Mouse (Mus musculus): Measurements from ENCODE around the gene Mob1b. TPM values are rescaled to one million over a fixed set of nuclear protein-coding genes. Genes with fewer than 3 reads are reported as not detected.

Gene Mob1b
- polyA plus RNA-seq (2012; rRNA removed) (11.3 and 11.6 TPM in 2 replicates), polyA plus RNA-seq (2014; fragmentation: Nextera tagmentation; extraction: Ambion mirVana) (11.6 and 12.9 TPM in 2 replicates)

- H3K27ac ChIP-seq (replicated peaks; ENCODE audit: low read depth, low read length): peak within 1 kb of the TSS; percentile 87
- H3K4me2 ChIP-seq (replicated peaks; ENCODE audit: low read depth, low read length, severe bottlenecking): peak within 1 kb of the TSS; percentile 85
- peaks cover 15% of the 10 kb centered on the region for H3K4me1 ChIP-seq (ENCODE audit: control insufficient read depth, insufficient read depth, low read length)
- peak; percentile 92 for DNase-seq (ENCODE audit: low spot score)
- ATAC-seq (ENCODE audit: low FRiP score, low read depth): peak; percentile 98
- peak within 1 kb of the TSS; percentile 91 for H3K9ac ChIP-seq (ENCODE audit: low read depth, low read length, severe bottlenecking)
- H3K27me3 ChIP-seq (ENCODE audit: control insufficient read depth, insufficient read depth, low read length): no peaks in the 10 kb centered on the region
- H3K36me3 ChIP-seq (ENCODE audit: control insufficient read depth, insufficient read depth, low read length): no peaks in the 10 kb centered on the region
- peak; percentile 70; the same call in 1 of the 2 replicates for TF ChIP-seq POLR2A (IDR thresholded peaks at IDR 0.05; ENCODE audit: borderline replicate concordance, extremely low read depth, insufficient read depth, insufficient read length)
- under 1% methylated on average over 39 of the region's 54 CpGs for WGBS
- no peaks in the 10 kb centered on the region for H3K9me3 ChIP-seq (ENCODE audit: control insufficient read depth, low read length)
- H3K4me3 ChIP-seq (replicated peaks; ENCODE audit: low read length): peak within 1 kb of the TSS; percentile 97
Observed at GRCm38 (mm10) chr5:88720116-88721002, at the start of gene Mob1b. Mob1b (plus strand) TSS chr5:88720855.

GRCm38 (mm10) chr5:88674703-88675442 is 45.8 kb upstream of the Mob1b start:
- ATAC-seq (ENCODE audit: low FRiP score, low read depth): peak; percentile 1; the same call in 1 of the 2 replicates
- no peaks in the 10 kb centered on the region for H3K9me3 ChIP-seq (ENCODE audit: control insufficient read depth, low read length)
- peak overlapping the region; percentile 93 for H3K27ac ChIP-seq (replicated peaks; ENCODE audit: low read depth, low read length)
- no peaks in the 10 kb centered on the region for H3K27me3 ChIP-seq (ENCODE audit: control insufficient read depth, insufficient read depth, low read length)
- under 1% methylated on average over 44 of the region's 47 CpGs for WGBS
- no peak for DNase-seq (ENCODE audit: low spot score)
- TF ChIP-seq POLR2A (IDR thresholded peaks at IDR 0.05; ENCODE audit: borderline replicate concordance, extremely low read depth, insufficient read depth, insufficient read length): no peak
- peak overlapping the region; percentile 95 for H3K4me3 ChIP-seq (replicated peaks; ENCODE audit: low read length)
- peak overlapping the region; percentile 99 for H3K9ac ChIP-seq (ENCODE audit: low read depth, low read length, severe bottlenecking)
- peaks cover 27% of the 10 kb centered on the region for H3K36me3 ChIP-seq (ENCODE audit: control insufficient read depth, insufficient read depth, low read length)
- H3K4me2 ChIP-seq (replicated peaks; ENCODE audit: low read depth, low read length, severe bottlenecking): peak overlapping the region; percentile 81
- H3K4me1 ChIP-seq (ENCODE audit: control insufficient read depth, insufficient read depth, low read length): peaks cover 15% of the 10 kb centered on the region

GRCm38 (mm10) chr5:88675443-88676387 is 44.9 kb upstream of the Mob1b start, which contains the start of gene Grsf1:
Grsf1 (minus strand) TSS chr5:88676171.
- Histone ChIP-seq H3K4me3 (replicated peaks; ENCODE audit: low read length) (peak within 1 kb of the TSS; percentile 95), H3K27me3 (ENCODE audit: control insufficient read depth, insufficient read depth, low read length) (no peaks in the 10 kb centered on the region), H3K9ac (ENCODE audit: low read depth, low read length, severe bottlenecking) (peak within 1 kb of the TSS; percentile 99), H3K4me2 (replicated peaks; ENCODE audit: low read depth, low read length, severe bottlenecking) (peak within 1 kb of the TSS; percentile 81), H3K9me3 (ENCODE audit: control insufficient read depth, low read length) (no peaks in the 10 kb centered on the region), H3K27ac (replicated peaks; ENCODE audit: low read depth, low read length) (peak within 1 kb of the TSS; percentile 93), H3K4me1 (ENCODE audit: control insufficient read depth, insufficient read depth, low read length) (peaks cover 15% of the 10 kb centered on the region), H3K36me3 (ENCODE audit: control insufficient read depth, insufficient read depth, low read length) (peaks cover 19% of the 10 kb centered on the region)
- ATAC-seq (ENCODE audit: low FRiP score, low read depth): peak; percentile 89
- TF ChIP-seq POLR2A (IDR thresholded peaks at IDR 0.05; ENCODE audit: borderline replicate concordance, extremely low read depth, insufficient read depth, insufficient read length): peak; percentile 73
- peak; percentile 88 for DNase-seq (ENCODE audit: low spot score)
- 5% methylated on average over 43 of the region's 127 CpGs for WGBS

- DNase-seq (ENCODE audit: low spot score): no peak
- no peak overlapping the region for H3K27ac ChIP-seq (replicated peaks; ENCODE audit: low read depth, low read length)
Observed at GRCm38 (mm10) chr5:88678929-88679328, 41.7 kb upstream of the Mob1b start.

More at GRCm38 (mm10) chr5:88678929-88679328, 41.7 kb upstream of the Mob1b start:
- WGBS: 38% methylated on average over 7 of the region's 7 CpGs
- no peaks in the 10 kb centered on the region for H3K9me3 ChIP-seq (ENCODE audit: control insufficient read depth, low read length)
- H3K4me2 ChIP-seq (replicated peaks; ENCODE audit: low read depth, low read length, severe bottlenecking): no peak overlapping the region
- no peak for TF ChIP-seq POLR2A (IDR thresholded peaks at IDR 0.05; ENCODE audit: borderline replicate concordance, extremely low read depth, insufficient read depth, insufficient read length)
- no peaks in the 10 kb centered on the region for H3K27me3 ChIP-seq (ENCODE audit: control insufficient read depth, insufficient read depth, low read length)
- H3K4me3 ChIP-seq (replicated peaks; ENCODE audit: low read length): no peak overlapping the region
- no peak for ATAC-seq (ENCODE audit: low FRiP score, low read depth)
- peaks cover 9% of the 10 kb centered on the region for H3K4me1 ChIP-seq (ENCODE audit: control insufficient read depth, insufficient read depth, low read length)
- H3K9ac ChIP-seq (ENCODE audit: low read depth, low read length, severe bottlenecking): no peak overlapping the region
- H3K36me3 ChIP-seq (ENCODE audit: control insufficient read depth, insufficient read depth, low read length): no peaks in the 10 kb centered on the region
